Mouse (Mus musculus) left cerebral cortex, postnatal 10 days (tissue): ENCODE measurements around the gene Otud4. TPM values are rescaled to one million over a fixed set of nuclear protein-coding genes. Genes with fewer than 3 reads are reported as not detected.
A peak's percentile ranks its signal among the peaks of the same experiment; 100 is the strongest.
"Not testable (repeated sequence)": the region's sequence is repeated elsewhere in the genome, so short reads cannot be mapped to it uniquely, and the experiment has no call there.

Experiments used
- DNase-seq, 2 experiments: peaks; one replicate each; pipeline ENCODE4 v3.0.0; 2021 to 2022; ENCODE audit warnings: low spot score in 2 of 2, mixed read lengths in 1 of 2; ENCODE audit errors: extremely low spot score in 1 of 2
- intact Hi-C: fragments of 180-260 bp; cut with DNase I; formaldehyde crosslinking; loops from one replicate; pipeline ENCODE4 v1.15.1; 2025
- total RNA-seq, 2 experiments: library from RNA; stranded (reverse); gene quantifications; 2 replicates each; pipeline ENCODE4 v1.2.3; 2021

Otud4 gene
- 10 to 100 TPM; 44.9 to 45.8 TPM for total RNA-seq

GRCm38 (mm10) chr8:79639586-79640451 is at the start of gene Otud4:
Gene Otud4, plus strand, starts transcription at chr8:79639618.
- DNase-seq = peak; percentile 38 to 78
- intact Hi-C loops = no loop called here

- no peak for DNase-seq
- intact Hi-C loops = no loop called here
Measured at GRCm38 (mm10) chr8:79600962-79601361, 38.5 kb upstream of the Otud4 start.

- intact Hi-C loops, DNase-seq: not testable (repeated sequence)
Measured at GRCm38 (mm10) chr8:79603204-79603603, 36.2 kb upstream of the Otud4 start.

DNA sequence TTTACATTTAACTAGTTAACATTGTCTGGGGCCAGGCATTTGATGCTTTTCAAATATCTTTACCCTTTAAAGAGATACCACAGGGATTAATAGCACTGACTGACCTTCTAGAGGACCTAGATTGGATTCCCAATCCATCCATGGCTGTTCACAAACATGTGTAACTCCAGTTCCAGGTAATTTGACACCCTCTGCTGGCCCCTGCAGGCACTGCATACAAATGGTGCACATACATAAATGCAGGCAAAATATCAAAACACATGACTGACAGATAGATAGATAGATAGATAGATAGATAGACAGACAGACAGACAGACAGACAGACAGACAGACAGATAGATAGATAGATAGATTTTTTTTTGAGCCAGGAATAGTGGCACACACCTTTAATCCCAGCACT is 33.2 kb upstream of the Otud4 start:
- DNase-seq = no peak
- intact Hi-C loops = no loop called here

DNA sequence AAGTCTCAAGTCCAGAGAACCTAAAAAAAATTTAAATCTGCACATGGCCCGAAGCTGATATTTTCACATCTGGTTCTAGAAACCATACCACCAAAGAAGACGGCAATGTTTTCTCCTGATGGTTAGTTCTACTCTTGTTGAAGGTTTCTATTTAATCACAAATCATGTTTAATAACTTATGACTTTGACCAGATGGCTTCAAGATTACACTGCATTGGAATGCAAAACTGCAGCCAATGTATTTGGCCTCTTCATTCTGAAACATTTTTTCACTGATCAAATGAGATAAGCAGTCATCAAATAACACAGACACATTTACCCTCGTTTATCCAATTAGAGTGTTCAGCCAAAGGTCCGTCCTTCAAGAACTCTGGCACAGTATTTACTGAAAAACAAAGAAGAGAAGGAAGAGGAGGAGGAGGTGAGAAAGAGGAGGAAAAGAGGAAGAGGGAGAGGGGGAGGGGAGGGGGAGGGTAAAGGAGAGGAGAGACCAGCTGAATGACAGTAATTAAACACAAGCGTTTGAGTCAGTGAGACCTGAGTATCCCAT is 32.6 kb upstream of the Otud4 start:
- intact Hi-C loops = no loop called here

DNA sequence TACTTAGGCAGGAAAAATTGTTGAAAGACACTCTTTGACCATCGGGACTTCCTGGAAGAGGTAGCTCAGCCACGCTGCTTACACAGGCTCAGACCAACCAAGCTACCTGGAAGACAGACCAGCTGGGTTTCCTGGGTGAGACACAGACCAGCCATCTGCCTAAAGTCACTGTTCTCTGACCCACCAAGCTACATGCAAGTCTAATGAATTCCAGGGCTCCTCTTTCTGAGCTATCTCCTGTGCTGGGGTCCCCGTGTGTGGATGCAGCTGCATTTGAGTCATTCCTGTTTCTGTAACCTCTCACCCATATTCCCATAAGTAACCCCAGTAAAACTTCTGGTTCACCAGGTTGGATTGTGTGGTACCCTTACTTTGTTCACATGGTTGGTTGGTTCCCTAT is 30.7 kb upstream of the Otud4 start:
- no peak for DNase-seq
- intact Hi-C loops = no loop called here

More for the DNA sequence above, 32.6 kb upstream of the Otud4 start:
- DNase-seq = no peak

DNA sequence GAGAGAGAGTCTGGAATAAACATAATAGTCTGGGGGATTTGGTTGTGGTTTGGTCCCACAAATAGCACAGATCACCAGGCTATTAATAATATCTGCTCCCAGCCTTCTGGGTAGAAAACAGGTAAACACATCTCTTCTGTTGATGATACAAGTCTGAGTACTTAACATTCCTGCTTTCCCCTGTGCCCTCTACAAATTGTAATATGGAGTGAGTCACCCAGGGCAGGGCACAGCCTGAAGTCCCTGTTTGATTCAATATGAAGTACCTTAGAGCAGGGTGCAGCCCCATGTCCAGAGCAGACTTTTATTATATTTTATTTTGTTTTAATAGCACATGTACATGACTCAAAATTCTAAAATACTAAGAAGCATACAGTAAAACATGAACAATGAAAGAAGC is 29.1 kb upstream of the Otud4 start:
- intact Hi-C loops = no loop called here
- no peak for DNase-seq

DNA sequence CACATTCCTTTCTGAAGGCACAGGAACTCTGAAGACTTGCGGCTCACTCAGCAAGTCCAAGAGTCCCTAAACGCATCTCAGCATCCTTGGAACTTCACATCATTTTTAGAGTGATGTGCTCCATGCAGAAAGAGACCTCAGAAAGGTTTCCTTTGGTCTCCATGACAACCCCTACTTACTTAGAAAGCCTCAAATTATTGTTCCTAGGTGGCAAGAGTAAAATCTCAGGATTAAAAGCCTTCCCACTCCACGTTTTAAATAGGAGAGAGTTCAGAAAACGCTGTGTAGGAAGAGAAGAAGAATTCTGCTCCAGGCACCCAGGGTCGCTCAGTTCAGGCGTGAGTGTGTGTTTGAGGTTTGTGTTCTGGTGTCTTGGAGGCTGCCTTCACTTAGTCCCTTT is 27.1 kb upstream of the Otud4 start:
- DNase-seq = no peak
- intact Hi-C loops = no loop called here

DNA sequence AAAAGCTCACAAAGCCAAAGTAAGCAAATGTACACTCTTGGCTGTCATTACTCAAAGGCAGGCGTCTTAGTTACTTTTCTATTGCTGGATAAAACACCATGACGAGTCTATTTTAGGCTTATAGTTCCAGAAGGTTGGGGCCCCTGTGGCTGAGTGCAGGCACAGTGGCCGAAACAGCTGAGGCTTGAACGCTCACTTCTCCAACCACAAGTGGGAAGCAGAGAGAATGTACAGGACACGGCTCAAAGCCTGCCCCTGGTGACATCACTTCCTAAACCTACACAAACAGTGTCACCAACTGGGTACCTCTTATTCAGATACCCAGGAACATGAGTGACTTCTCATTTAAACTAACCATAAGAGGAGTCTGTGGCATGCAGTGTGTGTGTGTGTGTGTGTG is 26.5 kb upstream of the Otud4 start:
- no peak for DNase-seq
- intact Hi-C loops = no loop called here

DNA sequence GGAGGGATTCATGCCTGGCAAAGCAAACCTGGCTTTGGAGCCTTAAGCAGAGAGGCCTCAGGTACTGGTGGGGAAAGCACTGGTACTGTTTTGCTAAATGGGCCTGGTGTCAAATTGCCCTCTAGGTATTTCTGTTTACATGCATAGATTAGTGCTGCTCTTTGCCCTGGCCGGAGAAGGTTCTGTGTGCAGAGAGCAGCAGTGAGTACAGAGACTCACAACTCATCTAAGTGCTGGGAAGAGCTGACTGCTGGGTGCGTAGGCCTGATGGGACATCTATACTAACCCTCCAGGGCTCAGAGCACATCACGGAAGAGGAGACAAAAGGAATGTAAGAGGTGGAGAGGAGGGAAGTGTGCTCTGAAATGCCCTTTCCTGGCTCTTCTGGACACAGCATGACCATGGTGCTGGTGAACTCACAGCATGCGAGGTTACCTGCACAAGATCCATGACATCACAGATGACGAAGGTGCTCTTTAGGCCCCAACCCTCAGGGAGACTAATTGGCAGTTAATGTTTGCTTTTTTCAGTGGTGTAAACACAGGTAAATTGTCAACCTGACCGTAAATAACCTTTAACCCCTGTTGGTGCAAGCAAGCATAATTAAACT is 23.6 kb upstream of the Otud4 start:
- no peak for DNase-seq
- intact Hi-C loops = no loop called here

- DNase-seq = no peak
- intact Hi-C loops = no loop called here
Measured at GRCm38 (mm10) chr8:79618906-79619305, 20.5 kb upstream of the Otud4 start.

GRCm38 (mm10) chr8:79619353-79619752 is 20.1 kb upstream of the Otud4 start:
- intact Hi-C loops = no loop called here
- no peak for DNase-seq

DNA sequence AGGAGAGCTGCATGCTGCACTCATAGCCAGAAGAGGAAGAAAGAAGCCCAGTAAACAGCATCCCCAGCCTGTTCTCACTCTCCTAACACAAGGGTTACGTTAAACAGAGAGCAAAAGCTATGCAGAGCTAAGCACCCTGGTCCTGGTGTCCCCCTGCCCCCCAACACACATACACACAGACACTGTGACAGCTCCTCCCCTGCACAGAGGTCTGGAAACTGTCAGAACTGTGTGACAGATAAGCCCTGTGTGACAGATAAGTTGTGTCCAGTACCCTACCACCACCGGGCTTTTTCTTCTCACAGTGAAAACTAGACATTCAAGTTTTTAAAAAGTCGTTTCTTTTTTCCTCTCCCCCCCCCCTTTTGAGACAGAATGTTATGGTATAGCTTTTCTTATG is 19.4 kb upstream of the Otud4 start:
- DNase-seq = no peak
- intact Hi-C loops = no loop called here

DNA sequence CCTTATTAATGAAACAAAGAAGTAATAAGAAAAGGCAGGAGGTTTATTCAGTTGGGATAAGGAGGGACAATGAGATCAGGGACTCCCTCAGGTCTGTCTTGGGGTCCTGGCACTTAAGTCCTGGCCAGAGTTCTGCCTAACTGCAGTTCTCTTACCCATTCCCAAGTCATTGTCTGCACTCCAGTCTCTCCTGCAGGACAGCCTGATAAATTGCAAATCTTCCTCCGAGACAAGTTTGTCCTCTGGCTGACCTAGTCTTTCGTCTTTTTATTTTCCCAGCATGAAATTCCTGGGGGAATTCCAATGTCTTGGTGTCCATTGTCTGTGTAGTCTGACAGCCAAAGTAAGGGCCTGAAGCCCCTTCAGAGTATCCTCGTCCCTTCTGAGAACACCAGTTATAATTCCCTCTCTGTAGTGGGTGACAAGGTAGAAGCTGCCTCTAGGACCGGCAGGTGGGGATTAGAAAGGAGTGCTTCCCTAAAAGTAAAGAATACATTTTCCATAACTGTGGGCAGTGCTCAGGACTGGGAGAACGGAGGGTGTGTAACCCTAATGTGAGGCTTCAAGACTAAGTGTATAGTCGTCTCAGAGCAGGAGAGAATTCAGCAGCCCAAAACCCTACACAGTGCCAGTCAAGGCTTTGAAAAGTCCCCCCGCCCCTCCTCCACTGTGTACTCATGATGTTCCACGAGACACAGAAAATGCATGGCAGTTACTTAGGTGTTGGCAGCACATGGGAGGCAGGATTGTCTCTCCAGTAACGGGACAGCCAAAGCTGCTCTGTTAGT is 18.7 kb upstream of the Otud4 start:
- DNase-seq = no peak

DNA sequence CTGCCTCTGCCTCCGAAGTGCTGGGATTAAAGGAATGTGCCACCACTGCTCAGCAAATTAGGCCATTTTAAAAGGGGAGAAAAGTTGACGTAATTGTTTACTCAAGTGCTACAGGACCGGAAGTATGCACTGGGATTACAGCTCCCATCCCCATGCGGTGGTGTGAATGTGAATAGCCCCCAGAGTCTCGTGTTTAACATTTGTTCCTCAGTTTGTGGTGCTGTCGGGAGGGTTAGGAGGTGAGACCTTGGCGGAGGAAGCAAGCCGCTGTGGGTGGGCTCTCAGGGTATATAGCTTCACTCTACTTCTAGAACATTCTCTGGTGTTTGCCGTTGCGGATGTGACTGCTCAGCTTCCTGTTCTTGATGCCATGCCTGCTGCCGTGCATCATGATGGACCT is 17.1 kb upstream of the Otud4 start:
- no peak for DNase-seq
- intact Hi-C loops = no loop called here

More for the DNA sequence above, 18.7 kb upstream of the Otud4 start:
- intact Hi-C loops = no loop called here

DNA sequence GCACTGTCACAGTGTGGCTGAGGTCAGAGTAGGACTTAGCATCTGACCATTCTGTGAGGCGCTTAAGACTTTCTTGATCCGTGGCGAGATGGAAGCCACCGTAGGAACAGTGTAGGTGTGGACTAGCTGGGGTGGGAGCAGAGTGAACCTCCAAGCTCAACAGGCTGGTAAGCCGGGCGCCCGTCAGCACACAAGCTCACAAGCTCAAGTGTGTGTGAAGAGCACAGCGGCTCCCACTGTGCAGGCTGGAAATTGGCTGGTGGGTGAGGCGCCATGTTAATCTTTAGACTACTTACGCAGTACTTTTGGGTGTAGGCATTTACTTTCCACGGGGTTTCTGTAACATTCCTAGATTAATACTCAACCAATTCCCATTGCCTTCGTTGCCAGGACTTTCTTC is 16.1 kb upstream of the Otud4 start:
- DNase-seq = no peak
- intact Hi-C loops = no loop called here

- intact Hi-C loops = no loop called here
- DNase-seq = no peak
Measured at GRCm38 (mm10) chr8:79624416-79624815, 15.0 kb upstream of the Otud4 start.

DNA sequence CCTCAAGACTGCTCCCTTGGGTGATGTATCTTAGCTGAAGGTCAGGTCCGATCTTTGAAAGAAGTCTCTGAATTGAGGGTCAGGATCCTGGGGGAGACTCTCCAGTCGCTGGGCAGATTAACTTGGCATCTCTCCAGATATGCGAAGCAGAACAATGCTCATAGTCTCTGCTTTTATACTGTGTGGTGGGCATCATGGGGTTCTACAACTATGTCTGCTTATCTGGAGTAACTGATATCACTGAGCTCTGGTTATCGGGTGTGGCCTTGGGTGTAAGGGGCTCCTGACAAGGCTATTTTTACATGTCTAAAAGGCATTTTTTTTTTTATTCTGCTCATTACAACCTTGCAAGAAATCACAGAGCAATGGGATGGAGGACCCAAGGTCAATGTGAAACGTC is 13.2 kb upstream of the Otud4 start:
- DNase-seq = no peak
- intact Hi-C loops = no loop called here

- intact Hi-C loops = no loop called here
- no peak for DNase-seq
Measured at GRCm38 (mm10) chr8:79635491-79635890, 3.9 kb upstream of the Otud4 start.
